Mouse (Mus musculus) ES-Bruce4 (cell line): ENCODE data around the gene Camta1.

Experiments
- CTCF ChIP-seq: IDR thresholded peaks from one replicate; pipeline ENCODE4 v1.8.1; 2011; ENCODE audit warnings: low read depth, low read length
- EP300 ChIP-seq: IDR thresholded peaks from 2 replicates; pipeline ENCODE4 v1.6.1; 2011; ENCODE audit warnings: low read depth, low read length; ENCODE audit not compliant: insufficient read depth

DNA sequence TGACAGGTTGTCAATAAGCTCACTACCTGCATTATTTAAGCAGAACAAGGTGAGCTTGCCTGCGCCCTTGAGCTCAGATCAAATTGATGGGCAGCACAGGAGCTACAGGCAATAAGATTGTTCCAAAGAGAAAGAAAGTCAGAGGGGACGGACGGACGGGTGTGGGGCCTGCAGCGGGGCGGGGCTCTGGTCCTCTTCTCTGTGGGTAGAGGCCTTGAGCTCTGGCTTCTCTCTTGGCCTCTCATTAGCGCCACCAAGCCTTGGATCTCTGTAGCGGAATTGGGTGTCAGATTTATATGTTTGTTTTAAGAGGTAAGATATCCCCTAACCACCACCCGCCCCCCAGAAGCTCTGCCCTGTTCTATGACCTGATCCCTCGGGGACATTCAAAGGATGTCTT is 666.5 kb downstream of the Camta1 start:
- no peak for TF ChIP-seq CTCF
- TF ChIP-seq EP300, result no peak
